Mouse (Mus musculus) spleen, postnatal 14 days (tissue): ENCODE data around the gene Kctd3.
"Not testable (repeated sequence)": the region's sequence is repeated elsewhere in the genome, so short reads cannot be mapped to it uniquely, and the experiment has no call there.

Experiments used
- DNase-seq, 2 experiments: peaks; one replicate each; pipeline ENCODE4 v3.0.0; 2021 to 2022; ENCODE audit warnings: low spot score in 2 of 2

Gene Kctd3

GRCm38 (mm10) chr1:189007239-189007979, at the start of gene Kctd3:
Gene Kctd3, minus strand, starts transcription at chr1:189007841.
- peak; percentile 92 to 97 for DNase-seq

GRCm38 (mm10) chr1:189057425-189057824, 49.8 kb upstream of the Kctd3 start:
- DNase-seq = no peak

- no peak for DNase-seq
Observed at GRCm38 (mm10) chr1:189055933-189056332, 48.3 kb upstream of the Kctd3 start.

- no peak for DNase-seq
Observed at GRCm38 (mm10) chr1:189054941-189055551, 47.4 kb upstream of the Kctd3 start.

- DNase-seq = no peak
Observed at GRCm38 (mm10) chr1:189054191-189054590, 46.5 kb upstream of the Kctd3 start.

- no peak for DNase-seq
Observed at GRCm38 (mm10) chr1:189052189-189052588, 44.5 kb upstream of the Kctd3 start.

- DNase-seq = no peak
Observed at GRCm38 (mm10) chr1:189050122-189050521, 42.5 kb upstream of the Kctd3 start.

- no peak for DNase-seq
Observed at GRCm38 (mm10) chr1:189048331-189048730, 40.7 kb upstream of the Kctd3 start.

- DNase-seq = no peak
Observed at GRCm38 (mm10) chr1:189047918-189048317, 40.3 kb upstream of the Kctd3 start.

GRCm38 (mm10) chr1:189046831-189047230, 39.2 kb upstream of the Kctd3 start:
- DNase-seq = no peak

- no peak for DNase-seq
Observed at GRCm38 (mm10) chr1:189046301-189046700, 38.7 kb upstream of the Kctd3 start.

- no peak for DNase-seq
Observed at GRCm38 (mm10) chr1:189041261-189041660, 33.6 kb upstream of the Kctd3 start.

- no peak for DNase-seq
Observed at GRCm38 (mm10) chr1:189039348-189039747, 31.7 kb upstream of the Kctd3 start.

GRCm38 (mm10) chr1:189032817-189033216, 25.2 kb upstream of the Kctd3 start:
- DNase-seq = not testable (repeated sequence)

- no peak for DNase-seq
Observed at GRCm38 (mm10) chr1:189030975-189031374, 23.3 kb upstream of the Kctd3 start.

GRCm38 (mm10) chr1:189028267-189028666, 20.6 kb upstream of the Kctd3 start:
- no peak for DNase-seq

- DNase-seq = no peak
Observed at GRCm38 (mm10) chr1:189026885-189027284, 19.2 kb upstream of the Kctd3 start.

GRCm38 (mm10) chr1:189023701-189024080, 16.1 kb upstream of the Kctd3 start:
- DNase-seq = no peak

- no peak for DNase-seq
Observed at GRCm38 (mm10) chr1:189022925-189023700, 15.5 kb upstream of the Kctd3 start.

- no peak for DNase-seq
Observed at GRCm38 (mm10) chr1:189015372-189015771, 7.7 kb upstream of the Kctd3 start.

- DNase-seq = no peak
Observed at GRCm38 (mm10) chr1:189013587-189013921, 5.9 kb upstream of the Kctd3 start.

GRCm38 (mm10) chr1:189012846-189013586, 5.4 kb upstream of the Kctd3 start:
- DNase-seq = no peak
